Comparison of ENCODE assay signal across 8 mouse cellular contexts in the genomic region with DNA sequence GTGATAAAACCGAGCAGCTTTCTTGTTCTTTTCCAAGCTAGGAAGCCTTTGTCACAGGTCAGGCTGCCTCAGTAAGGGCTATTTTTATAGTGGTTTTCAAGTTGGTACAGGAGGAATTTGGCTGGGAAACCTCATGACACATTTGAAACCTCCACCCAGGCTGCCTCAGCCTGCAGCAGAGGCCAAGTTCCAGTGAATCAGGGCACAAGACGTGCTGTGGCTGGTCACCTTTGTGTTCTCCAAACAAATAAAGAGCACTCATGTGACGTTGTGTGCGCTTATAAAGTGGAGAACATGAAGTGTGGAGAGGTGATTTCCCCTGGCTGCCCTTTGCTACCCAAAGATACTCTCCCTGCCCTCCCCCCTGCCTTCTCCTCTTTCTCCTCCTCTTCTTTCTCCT. TPM values are rescaled to one million over a fixed set of nuclear protein-coding genes. Genes with fewer than 3 reads are reported as not detected.
DNase-seq lines count a peak whose midpoint lies in the region; ATAC-seq and TF ChIP-seq lines count a peak whose summit lies in the region.

No protein-coding gene starts in this region.

- no peak for TF ChIP-seq CTCF in liver, postnatal 0 days (IDR thresholded peaks at IDR 0.05; ENCODE audit: low read depth)

- H3K9me3 ChIP-seq in heart, embryonic 10.5 days = no peaks in the 10 kb centered on the region
- no peaks in the 10 kb centered on the region for H3K9me3 ChIP-seq in liver, postnatal 0 days (ENCODE audit: low read length)

- no peaks in the 10 kb centered on the region for H3K36me3 ChIP-seq in heart, embryonic 10.5 days
- H3K36me3 ChIP-seq in liver, postnatal 0 days (replicated peaks; ENCODE audit: insufficient read depth, low read length) = no peaks in the 10 kb centered on the region

- peak; percentile 37 for DNase-seq in kidney, adult 11 months
- no peak for DNase-seq in kidney, postnatal 4 days
- peak; percentile 93 for DNase-seq in cerebellum, adult 11-12 months
- no peak for DNase-seq in heart, embryonic 10.5 days (ENCODE audit: low spot score)
- DNase-seq in liver, postnatal 0 days = peak; percentile 50
- no peak for DNase-seq in layer of hippocampus, postnatal 14 days (ENCODE audit: low spot score in 2 of 2)
- DNase-seq in thymus, postnatal 14 days = no peak
- DNase-seq in spleen, adult 18-20 months = no peak

- H3K27ac ChIP-seq in heart, embryonic 10.5 days = peak overlapping the region; percentile 81
- peak overlapping the region; percentile 75 for H3K27ac ChIP-seq in liver, postnatal 0 days (ENCODE audit: low read depth)

- peak; percentile 83 for TF ChIP-seq EP300 in liver, postnatal 0 days (IDR thresholded peaks at IDR 0.05; ENCODE audit: low read depth)

- peaks cover 31% of the 10 kb centered on the region for H3K4me1 ChIP-seq in heart, embryonic 10.5 days
- peaks cover 24% of the 10 kb centered on the region for H3K4me1 ChIP-seq in liver, postnatal 0 days (ENCODE audit: insufficient read depth)

- no peaks in the 10 kb centered on the region for H3K27me3 ChIP-seq in heart, embryonic 10.5 days (ENCODE audit: insufficient read depth, poor library complexity, severe bottlenecking)
- no peaks in the 10 kb centered on the region for H3K27me3 ChIP-seq in liver, postnatal 0 days (ENCODE audit: insufficient read depth, low read length)

- ATAC-seq in liver, postnatal 0 days = peak; percentile 66

- no peak overlapping the region for H3K4me3 ChIP-seq in heart, embryonic 10.5 days
- no peak overlapping the region for H3K4me3 ChIP-seq in liver, postnatal 0 days (ENCODE audit: low read depth, low read length)

- no peak overlapping the region for H3K4me2 ChIP-seq in liver, postnatal 0 days (ENCODE audit: low read depth, low read length)

- H3K9ac ChIP-seq in liver, postnatal 0 days (replicated peaks) = no peak overlapping the region

- 19% methylated on average over 4 of the region's 4 CpGs for WGBS in heart, embryonic 10.5 days
- WGBS in liver, postnatal 0 days (ENCODE audit: insufficient replicate concordance) = 32% methylated on average over 4 of the region's 4 CpGs

RNA-seq across cellular contexts. Expression of a gene that starts 8.9 kb away (rescaled TPM):
- polyA plus RNA-seq in heart, embryonic 10.5 days (2016; fragmentation: Nextera tagmentation; extraction: Ambion mirVana) = 12.4 and 13.6 TPM in 2 replicates
- 3.5 and 4.0 TPM in 2 replicates for polyA plus RNA-seq in liver, postnatal 0 days (2015; fragmentation: Nextera tagmentation; extraction: Ambion mirVana)
- total RNA-seq in layer of hippocampus, postnatal 14 days (2021) = 10 to 100 TPM; 69.4 to 73.2 TPM

Comparison
In these comparisons a context has a peak if more than half of its experiments do, and no peak if none do; other contexts are left out.
1. DNase-seq: peak in kidney, adult 11 months (single experiment), cerebellum, adult 11-12 months (single experiment) and liver, postnatal 0 days (single experiment); none in kidney, postnatal 4 days (0 of 2), heart, embryonic 10.5 days (single experiment), layer of hippocampus, postnatal 14 days (0 of 2), thymus, postnatal 14 days (single experiment) and spleen, adult 18-20 months (0 of 2).